9 mouse cellular contexts compared by ENCODE assay signal in the genomic region with DNA sequence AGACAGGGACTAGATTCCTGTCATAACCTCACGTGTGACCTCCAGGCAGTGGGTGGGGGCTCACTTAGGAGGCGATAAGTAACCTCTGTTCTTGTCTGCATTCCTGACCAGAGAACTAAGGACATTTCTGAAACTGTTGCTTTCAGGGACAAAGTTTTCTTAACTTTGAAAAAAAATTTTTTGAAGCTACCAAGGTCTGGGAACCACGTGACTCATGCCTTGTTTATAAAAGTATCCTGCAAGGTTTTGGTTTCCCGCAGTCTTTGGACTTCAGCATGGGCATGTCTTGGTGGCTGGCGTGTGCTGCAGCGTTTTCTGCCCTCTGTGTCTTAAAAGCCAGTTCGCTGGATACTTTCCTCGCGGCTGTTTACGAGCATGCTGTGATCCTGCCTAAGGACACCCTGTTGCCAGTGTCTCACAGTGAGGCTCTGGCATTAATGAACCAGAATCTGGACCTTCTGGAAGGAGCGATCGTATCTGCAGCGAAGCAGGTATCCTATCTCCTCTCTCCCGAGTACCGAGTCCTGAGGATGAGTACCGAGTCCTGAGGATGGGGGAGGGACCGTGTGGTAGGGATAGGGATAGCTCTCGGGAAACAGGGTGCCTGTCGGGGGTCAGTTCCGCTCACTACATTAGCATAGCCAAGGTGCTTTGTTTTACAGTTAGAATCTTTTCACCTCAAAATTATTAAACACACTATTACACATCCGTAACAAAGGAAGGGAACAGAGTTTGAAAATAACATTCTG. TPM values are rescaled to one million over a fixed set of nuclear protein-coding genes. Genes with fewer than 3 reads are reported as not detected.
DNase-seq lines count a peak whose midpoint lies in the region; ATAC-seq lines count a peak whose summit lies in the region.
"Had no signal": no experiment of that assay in that cellular context is flagged by ENCODE, and none has a peak within 500 bp of the region (broad histone marks: within the 10 kb centered on the region; RNA-seq: fewer than 3 reads in every experiment).

A gene (plus strand): TSS at position 88 of the 749 bp plus-strand sequence.

- H3K4me1 ChIP-seq in heart, embryonic 10.5 days, result peaks cover 4% of the 10 kb centered on the region; the same call in 1 of the 2 replicates
- H3K4me1 ChIP-seq in intestine, embryonic 15.5 days (replicated peaks), result 0 out of 2 replicates have a peak, but pooled peaks cover 4% of the 10 kb centered on the region
- H3K4me1 ChIP-seq in liver, embryonic 16.5 days (ENCODE audit: control insufficient read depth, low read depth, low read length), result no peaks in the 10 kb centered on the region
- 0 out of 2 replicates have a peak, but pooled peaks cover 4% of the 10 kb centered on the region for H3K4me1 ChIP-seq in stomach, embryonic 16.5 days (ENCODE audit: control insufficient read depth, insufficient read depth, low read length)

- peak within 1 kb of the TSS; percentile 31; the same call in 1 of the 2 replicates for H3K9ac ChIP-seq in intestine, embryonic 15.5 days
- no peak within 1 kb of the TSS for H3K9ac ChIP-seq in liver, embryonic 16.5 days (ENCODE audit: low read depth, low read length)
- H3K9ac ChIP-seq in stomach, embryonic 16.5 days (ENCODE audit: low read length), result peak within 1 kb of the TSS; percentile 32; the same call in 1 of the 2 replicates

- 15% methylated on average over 21 of the region's 21 CpGs for WGBS in heart, embryonic 10.5 days
- WGBS in intestine, embryonic 15.5 days, result 16% methylated on average over 21 of the region's 21 CpGs
- WGBS in liver, embryonic 16.5 days (ENCODE audit: insufficient replicate concordance), result 34% methylated on average over 21 of the region's 21 CpGs
- 20% methylated on average over 21 of the region's 21 CpGs for WGBS in stomach, embryonic 16.5 days

- intact Hi-C loops in heart, postnatal 25 days (cut with DNase I), result no loop called here

- H3K27me3 ChIP-seq in heart, embryonic 10.5 days (ENCODE audit: insufficient read depth, poor library complexity, severe bottlenecking), result no peaks in the 10 kb centered on the region
- no peaks in the 10 kb centered on the region for H3K27me3 ChIP-seq in intestine, embryonic 15.5 days (replicated peaks)
- no peaks in the 10 kb centered on the region for H3K27me3 ChIP-seq in liver, embryonic 16.5 days (ENCODE audit: control insufficient read depth, insufficient read depth, low read depth, low read length)
- H3K27me3 ChIP-seq in stomach, embryonic 16.5 days (ENCODE audit: control insufficient read depth, insufficient read depth, low read length), result no peaks in the 10 kb centered on the region
- H3K27me3 ChIP-seq: CH12.LX had no signal

- H3K4me2 ChIP-seq in intestine, embryonic 15.5 days (replicated peaks), result peak within 1 kb of the TSS; percentile 74
- peak within 1 kb of the TSS; percentile 41 for H3K4me2 ChIP-seq in liver, embryonic 16.5 days (ENCODE audit: low read depth, low read length)
- peak within 1 kb of the TSS; percentile 50 for H3K4me2 ChIP-seq in stomach, embryonic 16.5 days (ENCODE audit: low read depth, low read length)

- peak within 1 kb of the TSS; percentile 84 for H3K27ac ChIP-seq in heart, embryonic 10.5 days
- H3K27ac ChIP-seq in intestine, embryonic 15.5 days, result no peak within 1 kb of the TSS
- H3K27ac ChIP-seq in liver, embryonic 16.5 days (ENCODE audit: low read length), result no peak within 1 kb of the TSS
- no peak within 1 kb of the TSS for H3K27ac ChIP-seq in stomach, embryonic 16.5 days (ENCODE audit: low read length)

- no peak for DNase-seq in heart, embryonic 10.5 days (ENCODE audit: low spot score)
- DNase-seq in heart, postnatal 25 days (ENCODE audit: low spot score), result no peak
- peak; percentile 12 for DNase-seq in embryo, embryonic 9.5 days (ENCODE audit: extremely low spot score)
- no peak for DNase-seq in frontal cortex, postnatal 25 days (ENCODE audit: low spot score in 2 of 2)

- no peaks in the 10 kb centered on the region for H3K9me3 ChIP-seq in heart, embryonic 10.5 days
- H3K9me3 ChIP-seq in intestine, embryonic 15.5 days, result no peaks in the 10 kb centered on the region
- H3K9me3 ChIP-seq in liver, embryonic 16.5 days (replicated peaks; ENCODE audit: control insufficient read depth, low read length), result no peaks in the 10 kb centered on the region
- H3K9me3 ChIP-seq in stomach, embryonic 16.5 days (replicated peaks; ENCODE audit: control insufficient read depth, low read length), result no peaks in the 10 kb centered on the region

- ATAC-seq in intestine, embryonic 15.5 days, result peak; percentile 74; the same call in 1 of the 2 replicates
- no peak for ATAC-seq in liver, embryonic 16.5 days (ENCODE audit: low read depth)
- no peak for ATAC-seq in stomach, embryonic 16.5 days (ENCODE audit: insufficient read depth, low FRiP score)
- ATAC-seq in granulocyte monocyte progenitor cell, adult 5-6 weeks (replicated peaks; ENCODE audit: poor library complexity, severe bottlenecking), result no peak

- H3K36me3 ChIP-seq in heart, embryonic 10.5 days, result no peaks in the 10 kb centered on the region
- no peaks in the 10 kb centered on the region for H3K36me3 ChIP-seq in intestine, embryonic 15.5 days
- H3K36me3 ChIP-seq in liver, embryonic 16.5 days (ENCODE audit: control insufficient read depth, insufficient read depth), result no peaks in the 10 kb centered on the region
- no peaks in the 10 kb centered on the region for H3K36me3 ChIP-seq in stomach, embryonic 16.5 days (ENCODE audit: control insufficient read depth, insufficient read depth, low read length)

- peak within 1 kb of the TSS; percentile 58 for H3K4me3 ChIP-seq in heart, embryonic 10.5 days
- H3K4me3 ChIP-seq in intestine, embryonic 15.5 days (replicated peaks), result peak within 1 kb of the TSS; percentile 30
- H3K4me3 ChIP-seq in liver, embryonic 16.5 days (ENCODE audit: low read depth, low read length), result peak within 1 kb of the TSS; percentile 23; the same call in 1 of the 2 replicates
- peak within 1 kb of the TSS; percentile 32 for H3K4me3 ChIP-seq in stomach, embryonic 16.5 days (replicated peaks; ENCODE audit: low read length)

RNA-seq across cellular contexts. Expression of the gene that starts here (rescaled TPM):
- 12.3 and 12.4 TPM in 2 replicates for polyA plus RNA-seq in heart, embryonic 10.5 days (2016; fragmentation: Nextera tagmentation; extraction: Ambion mirVana)
- under 1 TPM; 0.31 to 0.56 TPM for total RNA-seq in heart, postnatal 25 days (2021)
- polyA plus RNA-seq in intestine, embryonic 15.5 days (2015; fragmentation: Nextera tagmentation; extraction: Ambion mirVana), result 1.9 and 2.4 TPM in 2 replicates
- 2.2 and 2.8 TPM in 2 replicates for polyA plus RNA-seq in liver, embryonic 16.5 days (2015; fragmentation: Nextera tagmentation; extraction: Ambion mirVana)
- 2.0 and 2.9 TPM in 2 replicates for polyA plus RNA-seq in stomach, embryonic 16.5 days (2015; fragmentation: Nextera tagmentation; extraction: Ambion mirVana)
- not detected in 2 replicates for total RNA-seq in granulocyte monocyte progenitor cell, adult 5-6 weeks (2014; fragmentation: Nextera tagmentation)
- total RNA-seq in granulocyte monocyte progenitor cell, adult 5-6 weeks (2017), result not detected in 2 replicates
- total RNA-seq: CH12.LX had no signal
